Mouse (Mus musculus): ENCODE data around the gene Dennd1b.

GRCm38 (mm10) chr1:139179707-139180106 is 216.5 kb downstream of the Dennd1b start:
- TF ChIP-seq CTCF (IDR thresholded peaks at IDR 0.05; ENCODE audit: low read depth, low read length) (no peak), POLR2AphosphoS5 (IDR thresholded peaks at IDR 0.05; ENCODE audit: insufficient replicate concordance, low read depth, low read length) (no peak), GATA1 (IDR thresholded peaks at IDR 0.05; ENCODE audit: borderline replicate concordance, low read length) (no peak)

Data from G1E (cell line).